Mouse (Mus musculus) midbrain, embryonic 11.5 days (tissue): ENCODE measurements at regions not wholly inside any gene's neighbourhood (a gene's known extent, or its start where the extent isn't known, plus 50 kb on each side); places are given as distances from the start of the nearest gene placed in this dataset.

Experiments used
- ATAC-seq: fragments of 200-750 bp; cut with Nextera tagmentation; 2 replicates; pipeline ENCODE4 v1.8.0; 2017; ENCODE audit warnings: moderate TSS enrichment, moderate library complexity; ENCODE audit not compliant: low FRiP score
- DNase-seq: peaks from one replicate; pipeline ENCODE4 v3.0.0; 2015; ENCODE audit warnings: low spot score; ENCODE audit errors: missing footprints
- H3K27ac ChIP-seq: fragments of 300-500 bp; sonication (generic); 2 replicates; pipeline ENCODE4 v1.5.1; 2014; ENCODE audit warnings: low read depth, low read length
- H3K27me3 ChIP-seq: fragments of 300-500 bp; sonication (generic); 2 replicates; pipeline ENCODE4 v1.6.1; 2014; ENCODE audit warnings: mild to moderate bottlenecking, low read length, moderate library complexity, mixed read lengths; ENCODE audit not compliant: control insufficient read depth, insufficient read depth
- H3K36me3 ChIP-seq: fragments of 300-500 bp; sonication (generic); 2 replicates; pipeline ENCODE4 v1.6.1; 2014; ENCODE audit warnings: mild to moderate bottlenecking, low read length, moderate library complexity, mixed read lengths; ENCODE audit not compliant: control insufficient read depth, insufficient read depth
- H3K4me1 ChIP-seq: fragments of 300-500 bp; sonication (generic); 2 replicates; pipeline ENCODE4 v1.6.1; 2014; ENCODE audit warnings: low read length; ENCODE audit not compliant: control insufficient read depth, insufficient read depth
- H3K4me2 ChIP-seq: fragments of 300-500 bp; sonication (generic); 2 replicates; pipeline ENCODE4 v1.6.1; 2014; ENCODE audit warnings: mild to moderate bottlenecking, moderate library complexity
- H3K4me3 ChIP-seq: fragments of 300-500 bp; sonication (generic); 2 replicates; pipeline ENCODE4 v1.5.1; 2014; ENCODE audit warnings: low read depth, low read length
- H3K9ac ChIP-seq: fragments of 300-500 bp; sonication (generic); 2 replicates; pipeline ENCODE4 v1.6.1; 2014; ENCODE audit warnings: low read length
- H3K9me3 ChIP-seq: fragments of 300-500 bp; sonication (generic); 2 replicates; pipeline ENCODE4 v1.6.1; 2016; ENCODE audit warnings: low read length; ENCODE audit not compliant: control insufficient read depth
- WGBS: fragments of 180-500 bp; shearing (Covaris S2); extraction: QIAGEN DNeasy Blood & Tissue Kit; methylation state at CpG from one replicate; pipeline ENCODE4 v1.1.7; 2014; 5-methylcytosine and 5-hydroxymethylcytosine counted together

DNA sequence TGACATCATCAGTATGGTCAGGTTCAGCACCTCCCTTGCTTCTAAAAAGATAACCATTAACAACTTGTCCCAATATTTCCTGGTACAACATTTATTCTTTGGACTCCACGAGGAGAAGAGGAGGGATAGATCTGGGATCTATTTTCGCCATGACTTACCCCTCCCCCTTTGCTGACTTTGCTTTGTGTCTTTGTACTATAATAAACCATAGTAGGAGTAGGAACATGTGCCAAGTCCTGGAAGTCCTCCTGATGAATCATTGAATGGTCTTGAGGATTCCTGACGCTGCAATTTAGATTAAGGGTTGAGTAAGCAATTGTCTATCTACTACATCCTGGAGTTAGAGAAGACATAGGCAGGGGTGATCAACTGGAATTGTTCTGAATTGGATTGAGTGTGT, 71.2 kb downstream of the Rbm11 start:
- 83% methylated on average over 3 of the region's 3 CpGs for WGBS
- H3K36me3 ChIP-seq = no peaks in the 10 kb centered on the region
- H3K27me3 ChIP-seq = no peaks in the 10 kb centered on the region
- H3K4me2 ChIP-seq = no peak overlapping the region
- no peak overlapping the region for H3K9ac ChIP-seq
- H3K27ac ChIP-seq = no peak overlapping the region
- ATAC-seq = no peak
- no peak overlapping the region for H3K4me3 ChIP-seq
- no peaks in the 10 kb centered on the region for H3K9me3 ChIP-seq
- no peak for DNase-seq
- no peaks in the 10 kb centered on the region for H3K4me1 ChIP-seq

DNA sequence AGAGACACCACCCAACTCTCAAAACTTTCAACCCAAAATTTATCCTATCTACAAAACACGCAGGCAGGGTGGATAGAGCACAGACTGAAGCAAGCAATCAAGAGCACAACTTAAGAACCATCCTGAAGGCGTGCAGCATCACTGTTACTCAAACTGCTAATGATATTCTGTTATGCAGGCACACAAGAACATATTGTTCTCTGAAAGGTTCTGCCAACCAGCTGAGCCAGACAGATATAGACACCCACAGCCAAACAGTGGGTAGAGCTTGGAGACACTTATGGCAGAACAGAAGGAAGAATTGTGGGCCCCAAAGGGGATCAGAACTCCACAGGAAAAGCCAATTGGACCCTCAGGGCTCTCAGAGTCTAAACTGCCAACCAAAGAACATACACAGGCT, 74.9 kb downstream of the Rbm11 start:
- WGBS = 83% methylated on average over 2 of the region's 2 CpGs
- ATAC-seq (no peak), DNase-seq (no peak)

DNA sequence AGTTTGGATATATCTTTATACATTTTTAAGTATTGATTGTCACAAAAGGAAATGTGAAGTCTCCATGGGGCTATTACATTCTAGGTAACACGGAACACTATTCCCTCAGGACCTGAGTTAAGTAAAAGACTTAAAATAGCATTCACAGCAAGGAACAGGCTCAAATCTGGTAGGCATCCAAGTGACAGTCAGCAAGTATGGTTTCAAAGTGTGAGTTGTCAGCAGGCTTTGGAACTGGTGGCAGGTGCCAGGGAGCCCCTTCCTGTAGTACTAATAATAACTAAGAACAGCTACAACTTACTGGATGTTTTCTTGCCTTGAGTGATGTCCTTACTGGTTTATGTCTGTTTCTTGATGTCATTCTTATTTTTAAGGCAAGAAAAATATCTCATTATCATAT, 79.5 kb downstream of the Rbm11 start:
- H3K4me3 ChIP-seq = no peak overlapping the region
- no peaks in the 10 kb centered on the region for H3K4me1 ChIP-seq
- no peak overlapping the region for H3K27ac ChIP-seq
- DNase-seq = no peak
- WGBS = 89% methylated on average over 1 of the region's 1 CpGs
- no peaks in the 10 kb centered on the region for H3K9me3 ChIP-seq
- no peak overlapping the region for H3K4me2 ChIP-seq
- H3K9ac ChIP-seq = no peak overlapping the region
- no peak for ATAC-seq
- H3K36me3 ChIP-seq = no peaks in the 10 kb centered on the region
- no peaks in the 10 kb centered on the region for H3K27me3 ChIP-seq

More for the DNA sequence above, 74.9 kb downstream of the Rbm11 start:
- no peak overlapping the region for H3K27ac ChIP-seq
- no peaks in the 10 kb centered on the region for H3K36me3 ChIP-seq
- no peaks in the 10 kb centered on the region for H3K27me3 ChIP-seq
- no peaks in the 10 kb centered on the region for H3K4me1 ChIP-seq
- no peak overlapping the region for H3K4me2 ChIP-seq
- H3K4me3 ChIP-seq = no peak overlapping the region
- no peak overlapping the region for H3K9ac ChIP-seq
- no peaks in the 10 kb centered on the region for H3K9me3 ChIP-seq

DNA sequence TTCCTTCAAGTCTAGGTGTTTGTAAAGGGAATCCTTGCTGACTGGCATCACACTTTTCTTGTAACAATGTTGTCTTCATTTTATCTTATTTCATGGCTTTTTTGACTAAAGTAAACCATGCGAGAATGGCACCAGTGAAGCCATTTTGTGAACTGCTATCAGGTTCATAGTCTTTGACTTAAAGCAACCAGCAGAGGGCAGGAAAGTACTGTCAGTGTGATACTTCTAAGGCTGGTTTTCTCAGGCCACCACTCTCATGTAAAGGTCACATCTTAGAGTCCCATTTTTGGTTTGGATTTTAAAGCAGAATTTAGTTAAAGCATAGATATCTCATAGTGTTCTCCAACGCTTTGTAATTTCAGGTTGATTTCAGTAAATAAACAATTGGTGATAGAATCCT, 83.2 kb downstream of the Rbm11 start:
- no peak overlapping the region for H3K4me3 ChIP-seq

DNA sequence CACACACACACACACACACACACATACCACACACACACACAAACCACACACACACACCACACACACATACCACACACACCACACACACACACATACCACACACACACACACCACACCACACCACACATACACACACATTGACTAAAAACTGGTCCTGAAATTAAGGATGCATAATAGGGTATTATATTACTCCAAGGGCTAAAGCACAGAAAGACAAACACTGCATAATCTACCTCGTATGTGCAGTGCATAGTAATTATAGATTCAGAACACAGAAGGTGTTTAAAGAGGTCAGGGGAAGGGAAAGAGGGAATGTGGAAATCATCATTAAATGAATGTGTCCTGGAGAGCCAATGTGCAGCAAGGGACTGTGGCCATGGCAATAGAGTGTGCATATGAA, 84.5 kb downstream of the Rbm11 start:
- H3K27me3 ChIP-seq = no peaks in the 10 kb centered on the region
- H3K9ac ChIP-seq = no peak overlapping the region
- H3K4me2 ChIP-seq = no peak overlapping the region
- H3K36me3 ChIP-seq = no peaks in the 10 kb centered on the region
- H3K4me1 ChIP-seq = no peaks in the 10 kb centered on the region
- no peak overlapping the region for H3K27ac ChIP-seq
- 38% methylated on average over 1 of the region's 1 CpGs for WGBS
- H3K4me3 ChIP-seq = no peak overlapping the region
- ATAC-seq = peak; percentile 63; the same call in 1 of the 2 replicates
- DNase-seq = no peak
- H3K9me3 ChIP-seq = no peaks in the 10 kb centered on the region

More for the DNA sequence above, 83.2 kb downstream of the Rbm11 start:
- Histone ChIP-seq H3K36me3 (no peaks in the 10 kb centered on the region), H3K4me1 (no peaks in the 10 kb centered on the region), H3K27ac (no peak overlapping the region), H3K9ac (no peak overlapping the region), H3K27me3 (no peaks in the 10 kb centered on the region), H3K4me2 (no peak overlapping the region), H3K9me3 (no peaks in the 10 kb centered on the region)
- peak; percentile 76 for ATAC-seq
- peak; percentile 90 for DNase-seq
- 61% methylated on average over 2 of the region's 2 CpGs for WGBS
